Mouse (Mus musculus) naive thymus-derived CD4-positive, alpha-beta T cell, adult 2 months (primary cell): ENCODE measurements around the gene Usp50.

ENCODE experiments used
- DNase-seq: peaks from one replicate; pipeline ENCODE4 v3.0.0-alpha.2; 2011; ENCODE audit warnings: low read depth

Gene Usp50

DNA sequence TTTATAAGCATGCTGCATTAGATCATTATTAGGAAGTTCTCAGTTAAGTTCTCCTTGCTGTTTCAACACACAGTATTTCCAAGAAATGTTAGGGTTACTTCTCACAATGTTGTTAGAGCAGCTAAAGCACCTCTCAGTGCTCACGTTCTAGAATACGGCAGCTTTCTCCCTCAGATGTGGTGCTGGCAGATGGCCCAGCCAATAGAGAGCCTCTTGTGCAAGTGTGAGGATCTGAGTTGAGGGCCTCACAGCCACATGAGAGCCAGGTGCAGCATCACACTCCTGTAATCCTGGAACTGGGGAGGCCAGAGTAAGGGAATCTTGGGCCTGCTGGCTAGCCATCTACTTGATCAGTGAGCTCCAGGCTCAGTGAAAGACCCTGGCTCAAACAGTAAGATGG is 43.0 kb downstream of the Usp50 start:
- DNase-seq = no peak

GRCm38 (mm10) chr2:126735339-126736073 is 47.8 kb downstream of the Usp50 start:
- DNase-seq = no peak

DNA sequence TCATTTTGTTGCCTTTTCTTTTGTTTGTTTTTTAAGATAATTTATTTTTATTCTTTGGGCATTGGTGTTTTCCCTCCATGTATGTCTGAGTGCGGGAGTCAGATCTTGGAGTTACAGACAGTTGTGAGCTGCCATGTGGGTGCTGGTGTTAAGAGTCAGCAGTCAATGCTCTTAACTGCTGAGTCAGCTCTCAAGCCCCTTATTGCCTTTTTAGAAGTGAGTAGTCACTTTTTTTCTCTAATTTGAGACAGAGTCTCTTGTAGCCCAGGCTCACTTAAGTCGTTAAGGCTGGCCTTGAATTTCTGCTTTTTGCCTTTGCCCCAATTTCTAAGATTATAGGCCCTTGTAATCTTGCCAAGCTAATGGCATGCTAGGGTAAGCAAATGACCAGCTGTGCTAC is 52.8 kb downstream of the Usp50 start:
- no peak for DNase-seq

DNA sequence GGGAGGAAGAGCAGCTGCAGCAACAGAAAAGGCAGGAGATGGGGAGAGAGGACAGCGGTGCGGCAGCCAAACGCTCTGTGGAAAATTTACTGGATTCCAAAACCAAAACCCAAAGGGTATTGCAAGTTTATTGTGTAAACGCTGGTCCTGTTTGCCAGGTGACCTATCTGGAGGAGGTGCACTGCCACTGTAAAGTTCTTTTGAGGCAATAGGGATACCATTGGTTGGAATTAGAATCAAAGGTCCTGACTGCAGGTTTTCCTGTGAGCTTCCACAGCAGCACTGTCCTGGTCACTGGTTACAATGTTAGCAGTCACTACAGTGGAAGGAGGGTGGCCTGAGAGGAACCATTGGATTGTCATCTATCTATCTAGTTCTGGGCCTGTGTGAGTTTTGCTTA is 54.1 kb downstream of the Usp50 start:
- DNase-seq = no peak

- DNase-seq = no peak
Observed at GRCm38 (mm10) chr2:126712950-126713349, 70.3 kb downstream of the Usp50 start.

GRCm38 (mm10) chr2:126712526-126712925 is 70.7 kb downstream of the Usp50 start:
- DNase-seq = no peak

- DNase-seq = peak; percentile 42
Observed at GRCm38 (mm10) chr2:126708361-126708760, 74.9 kb downstream of the Usp50 start.

GRCm38 (mm10) chr2:126707438-126707779 is 75.9 kb downstream of the Usp50 start:
- no peak for DNase-seq

- peak; percentile 95 for DNase-seq
Observed at GRCm38 (mm10) chr2:126706759-126707437, 76.4 kb downstream of the Usp50 start, which contains the start of gene Usp8. TSS of gene Usp8 (plus strand) at chr2:126707328.

DNA sequence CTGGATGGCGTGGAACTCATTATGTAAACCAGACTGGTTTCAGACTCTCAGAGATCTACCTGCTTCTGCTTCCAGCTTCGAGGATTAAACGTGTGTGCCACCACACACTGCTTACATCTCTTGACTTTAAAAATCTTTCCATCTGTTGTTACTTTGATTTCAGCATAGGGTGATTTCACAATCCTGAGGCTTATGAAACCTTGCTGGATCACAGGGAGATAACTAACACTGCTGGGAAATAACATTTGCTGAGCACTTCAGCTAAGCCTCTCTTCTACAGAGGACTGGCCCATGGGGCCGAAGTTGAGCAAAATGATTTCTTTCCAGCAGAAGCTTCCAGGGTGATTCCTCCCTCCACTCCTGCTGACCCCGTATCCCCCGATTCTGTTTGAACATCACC is 88.0 kb downstream of the Usp50 start:
- DNase-seq = no peak

DNA sequence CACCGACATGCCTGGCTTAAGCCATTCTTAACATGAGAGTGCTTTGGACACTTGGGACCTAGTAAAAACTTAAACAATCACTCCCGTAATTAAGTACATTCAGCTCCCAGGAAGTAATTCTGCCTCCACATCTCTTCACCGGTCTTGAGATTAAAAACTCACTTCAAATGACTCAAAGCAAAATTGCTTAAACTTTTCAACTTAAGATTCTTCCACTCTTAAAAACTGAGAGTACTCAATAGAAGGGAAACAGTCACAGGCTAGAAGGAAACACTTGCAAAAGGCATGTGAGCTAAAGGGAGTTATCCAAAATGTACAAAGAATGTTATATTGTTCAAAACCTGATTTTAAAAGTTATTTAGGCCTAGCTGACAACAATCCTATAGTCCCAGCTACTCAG is 92.0 kb downstream of the Usp50 start:
- DNase-seq = no peak

DNA sequence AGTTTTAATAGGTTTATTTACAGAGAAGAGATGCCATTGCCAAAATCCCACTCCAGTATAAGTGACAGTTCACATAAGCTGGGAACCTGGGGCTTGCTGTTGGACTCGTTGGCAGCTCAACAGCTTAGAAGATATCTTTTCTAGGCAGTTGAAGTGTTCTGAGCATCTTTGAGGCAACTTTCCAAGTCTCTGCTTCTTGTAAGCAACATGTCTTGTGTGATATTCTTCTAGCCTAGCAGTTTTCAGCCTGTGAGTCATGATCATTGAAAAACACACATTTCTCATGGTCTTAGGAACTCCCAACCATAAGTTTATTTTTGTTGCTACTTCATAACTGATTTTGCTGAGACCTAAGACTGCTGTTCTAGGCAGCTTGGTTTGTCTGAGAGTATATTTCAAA is 100.3 kb downstream of the Usp50 start:
- no peak for DNase-seq

DNA sequence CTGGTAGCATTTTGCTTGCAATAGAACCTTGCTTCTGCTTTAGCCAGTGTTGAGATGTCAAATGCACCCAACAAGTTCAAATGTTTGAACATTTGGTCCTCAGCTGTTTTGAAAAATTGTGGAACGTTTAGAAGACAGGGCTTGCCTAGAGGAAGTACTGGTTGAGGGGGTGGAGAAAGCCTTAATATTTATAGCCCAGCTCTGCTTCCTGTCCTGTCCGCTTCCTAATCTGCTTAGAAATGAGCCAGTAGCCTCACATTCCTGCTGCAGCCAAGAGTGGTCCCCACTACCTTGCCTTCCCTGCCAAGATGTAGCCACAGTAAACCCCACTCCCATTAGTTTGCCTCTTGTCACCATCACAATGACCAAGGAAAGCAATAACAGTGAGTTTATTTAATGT is 100.9 kb downstream of the Usp50 start:
- DNase-seq = no peak

DNA sequence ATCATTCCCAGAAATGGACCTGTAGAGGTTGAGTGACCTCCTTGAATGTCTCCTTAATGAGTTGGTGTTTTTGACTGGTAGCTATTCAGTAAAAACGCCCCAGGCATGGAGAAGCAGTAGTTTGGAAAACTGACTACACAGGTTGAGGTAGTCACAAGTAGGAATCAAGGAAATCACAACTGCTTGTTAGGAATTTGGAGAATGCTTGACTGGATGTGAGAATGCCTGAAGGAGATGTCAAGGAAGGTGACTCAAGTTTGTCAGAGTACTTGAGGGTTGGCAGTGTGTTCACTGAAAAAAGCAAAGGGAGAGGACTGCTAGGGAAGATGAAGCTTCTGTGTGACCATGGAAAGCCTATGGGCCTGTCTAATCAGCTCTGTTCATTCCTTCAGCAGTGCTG is 105.9 kb downstream of the Usp50 start:
- DNase-seq = no peak

GRCm38 (mm10) chr2:126676122-126676515 is 107.2 kb downstream of the Usp50 start, which contains the start of gene Gabpb1:
TSS of gene Gabpb1 (minus strand) at chr2:126676337.
- DNase-seq = no peak

GRCm38 (mm10) chr2:126675169-126676121 is 107.8 kb downstream of the Usp50 start:
- peak; percentile 97 for DNase-seq

DNA sequence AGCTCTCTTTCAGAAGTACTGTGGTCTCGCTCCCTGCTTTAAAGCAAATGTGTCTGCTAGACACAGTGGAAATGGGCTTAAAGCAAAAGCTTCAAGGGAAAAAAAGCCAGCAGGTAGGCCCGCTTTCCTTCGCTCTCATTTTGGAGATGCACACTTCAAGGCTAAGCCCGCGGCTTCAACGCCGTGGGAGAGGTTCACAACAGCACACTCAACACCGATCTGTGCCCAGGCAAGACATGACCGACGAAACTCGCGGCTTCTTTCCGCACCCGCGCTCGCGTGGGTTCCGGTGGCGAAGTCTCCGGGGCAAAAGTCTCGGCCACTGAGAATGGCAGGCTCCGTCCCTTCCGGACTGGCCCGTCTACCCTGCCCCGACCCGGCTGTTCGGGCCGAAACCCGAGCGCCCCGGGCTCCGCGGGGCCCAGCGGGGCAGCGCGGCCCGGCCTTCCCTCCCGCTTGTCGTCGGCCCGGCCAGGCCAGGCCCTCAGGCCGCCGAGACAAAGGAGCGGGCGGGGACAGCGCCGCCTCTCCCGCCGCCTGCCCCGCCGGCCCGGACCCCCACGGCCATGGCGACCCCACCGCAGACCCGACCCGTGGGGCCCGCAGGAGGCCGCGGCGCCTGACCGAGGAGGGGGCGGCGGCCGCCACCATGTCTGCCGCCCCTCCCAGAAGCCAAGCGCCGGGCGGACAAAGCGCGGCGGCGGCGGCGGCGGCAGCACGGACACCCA is 108.7 kb downstream of the Usp50 start:
- DNase-seq = peak; percentile 77

DNA sequence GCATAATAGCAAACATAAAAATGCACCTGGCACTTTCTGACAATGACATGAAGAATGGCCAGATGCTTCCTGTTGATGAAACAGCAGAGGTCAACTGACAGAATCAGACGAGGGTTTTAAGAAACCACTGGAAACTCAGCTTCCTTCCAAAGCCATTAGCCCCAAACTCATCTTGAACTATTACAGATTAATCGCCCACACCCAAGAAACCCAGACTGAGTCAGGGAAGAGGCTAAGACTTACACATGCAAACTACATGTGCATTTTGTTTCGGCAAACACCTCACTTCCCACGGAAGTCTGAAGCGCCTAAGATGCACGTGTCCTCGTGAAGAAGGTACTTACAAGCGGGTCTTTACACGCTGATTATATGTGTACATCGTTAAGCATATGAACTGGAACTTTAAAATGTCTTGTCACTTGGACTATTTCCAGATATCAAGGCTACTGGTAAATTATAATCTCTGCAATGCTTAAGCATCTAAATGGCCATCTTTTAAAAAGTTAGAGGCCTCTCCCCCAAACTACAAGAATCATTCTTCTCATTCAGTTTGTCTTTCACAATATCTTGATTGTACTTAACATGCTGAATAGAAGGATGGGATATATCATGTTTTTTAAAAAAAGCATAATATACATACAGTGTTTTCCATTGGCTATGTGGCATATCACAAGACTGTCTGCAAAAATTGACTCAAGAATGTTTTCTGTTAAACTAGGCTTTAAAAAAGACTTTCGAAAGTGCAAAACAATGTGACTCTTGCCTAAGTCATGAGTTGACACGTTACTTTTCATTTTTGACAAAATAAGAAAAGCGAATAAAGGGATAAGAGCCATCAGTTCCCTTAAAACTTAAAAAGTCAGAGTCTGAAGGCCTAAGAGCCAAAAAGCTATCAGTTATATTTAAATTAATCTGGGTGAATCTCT is 109.7 kb downstream of the Usp50 start:
- DNase-seq = peak; percentile 70

DNA sequence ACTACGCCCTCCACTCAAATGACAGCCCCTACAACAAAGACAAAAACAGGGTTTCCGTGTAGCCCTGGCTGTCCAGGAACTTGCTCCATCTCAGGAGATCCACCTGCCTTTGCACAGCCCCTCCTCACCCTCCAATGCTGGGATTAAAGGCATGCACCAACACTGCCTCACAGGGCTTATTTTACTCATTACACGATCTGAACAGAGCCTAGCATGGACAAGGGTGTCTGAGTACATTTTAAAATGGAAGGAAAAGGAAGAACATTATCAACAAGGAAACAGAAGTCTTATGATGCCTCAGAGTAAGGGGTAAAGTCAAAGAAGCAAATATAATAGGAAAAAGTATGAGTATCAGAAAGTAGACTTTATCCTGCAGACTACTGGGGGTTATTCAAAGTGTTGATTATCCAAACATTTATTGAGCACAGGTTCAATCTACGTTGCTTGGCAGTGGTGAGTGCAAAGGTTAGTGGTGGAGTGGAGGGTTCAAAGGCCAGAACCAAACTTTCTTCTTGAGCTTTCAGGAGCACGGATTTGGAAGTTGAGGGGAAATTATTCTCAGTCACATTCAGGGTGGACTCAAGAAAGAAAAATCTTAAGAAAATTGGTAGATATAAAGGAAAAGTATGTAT is 114.5 kb downstream of the Usp50 start:
- DNase-seq = no peak

GRCm38 (mm10) chr2:126665984-126666383 is 117.3 kb downstream of the Usp50 start:
- no peak for DNase-seq
